Mouse (Mus musculus) bone marrow, adult 2 months (tissue): Measurements from ENCODE around the gene Egfr.

ENCODE experiments used
- CTCF ChIP-seq: fragments of 200-500 bp; IDR thresholded peaks from 2 replicates; pipeline ENCODE4 v1.5.1; 2011; ENCODE audit warnings: low read length, control low read depth; ENCODE audit not compliant: control insufficient read depth, insufficient read depth
- POLR2A ChIP-seq: fragments of 200-500 bp; IDR thresholded peaks from 2 replicates; pipeline ENCODE4 v1.6.1; 2011; ENCODE audit warnings: low read depth, mild to moderate bottlenecking, control low read depth, low read length, borderline replicate concordance; ENCODE audit not compliant: control insufficient read depth

- TF ChIP-seq POLR2A: no peak
- no peak for TF ChIP-seq CTCF
These were observed 145.7 kb downstream of the Egfr start for GRCm38 (mm10) chr11:16897681-16898080.
